Mouse (Mus musculus): ENCODE results near the gene Pum1.

Pum1 gene

GRCm38 (mm10) chr4:130791811-130792375 lies 128.8 kb downstream of the Pum1 start:
- DNase-seq (ENCODE audit: low read depth, low spot score): no peak

DNA sequence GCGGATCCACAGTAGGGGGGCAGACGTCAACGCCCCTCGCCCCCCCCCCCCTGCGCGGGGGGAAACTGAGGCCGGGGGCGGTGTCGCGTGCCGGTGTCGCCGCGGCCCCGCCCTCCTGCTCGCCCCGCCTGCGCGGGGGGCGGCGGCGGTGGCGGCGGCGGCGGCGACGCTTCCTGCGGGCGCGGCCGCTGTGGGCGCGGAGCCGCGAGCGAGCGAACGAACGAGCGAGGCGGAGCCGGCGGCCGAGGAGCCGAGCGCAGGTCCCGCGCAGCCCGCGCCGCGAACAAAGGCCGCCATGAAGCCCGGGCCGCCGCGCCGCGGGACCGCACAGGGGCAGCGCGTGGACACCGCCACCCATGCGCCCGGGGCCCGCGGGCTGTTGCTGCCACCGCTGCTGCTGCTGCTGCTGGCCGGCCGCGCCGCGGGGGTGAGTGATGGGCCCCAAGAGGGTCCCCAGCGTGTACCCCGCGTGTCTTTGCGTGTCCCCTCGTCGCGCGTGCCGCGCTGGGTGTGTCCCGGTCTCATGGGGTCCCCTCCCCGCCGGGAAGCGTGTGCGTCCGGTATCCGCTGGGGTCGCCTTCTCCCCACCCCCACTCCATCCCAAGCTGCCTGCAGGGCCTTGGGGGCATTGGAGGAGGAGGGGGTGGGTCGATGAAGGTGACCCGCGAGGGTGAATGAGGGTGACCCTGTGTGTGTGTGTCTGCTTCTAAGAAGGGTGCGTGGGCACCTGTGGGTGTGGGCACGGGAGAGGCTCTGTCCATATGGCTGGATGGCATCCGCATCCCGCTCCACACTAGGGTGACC lies 129.5 kb downstream of the Pum1 start, which contains the start of gene Sdc3:
TSS of gene Sdc3 (plus strand) at position 162 of the 804 bp plus-strand sequence.
- DNase-seq (ENCODE audit: low read depth, low spot score): no peak

GRCm38 (mm10) chr4:130793180-130793501 lies 130.0 kb downstream of the Pum1 start:
- no peak for DNase-seq (ENCODE audit: low read depth, low spot score)

DNA sequence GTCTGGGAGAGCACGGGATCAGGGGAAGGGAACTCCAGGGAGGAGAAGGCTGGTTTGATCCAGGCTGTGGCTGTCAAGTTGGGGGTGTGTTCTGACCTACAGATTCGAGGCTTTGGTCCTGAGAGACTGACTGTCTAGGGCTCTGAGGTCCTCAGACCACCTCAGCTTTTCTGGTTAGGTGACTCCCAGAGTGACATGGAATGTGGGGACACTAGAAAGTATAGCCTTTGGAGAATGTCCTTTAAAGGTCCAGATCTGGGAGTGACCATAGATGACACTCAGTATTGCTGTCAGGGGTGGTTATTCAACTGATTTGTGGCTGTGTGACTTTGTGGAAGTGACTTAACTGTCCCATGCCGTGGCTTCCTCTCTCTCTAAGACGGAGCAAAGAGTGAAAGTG lies 131.7 kb downstream of the Pum1 start:
- DNase-seq (ENCODE audit: low read depth, low spot score): no peak

GRCm38 (mm10) chr4:130795970-130796369 lies 132.8 kb downstream of the Pum1 start:
- DNase-seq (ENCODE audit: low read depth, low spot score): no peak

DNA sequence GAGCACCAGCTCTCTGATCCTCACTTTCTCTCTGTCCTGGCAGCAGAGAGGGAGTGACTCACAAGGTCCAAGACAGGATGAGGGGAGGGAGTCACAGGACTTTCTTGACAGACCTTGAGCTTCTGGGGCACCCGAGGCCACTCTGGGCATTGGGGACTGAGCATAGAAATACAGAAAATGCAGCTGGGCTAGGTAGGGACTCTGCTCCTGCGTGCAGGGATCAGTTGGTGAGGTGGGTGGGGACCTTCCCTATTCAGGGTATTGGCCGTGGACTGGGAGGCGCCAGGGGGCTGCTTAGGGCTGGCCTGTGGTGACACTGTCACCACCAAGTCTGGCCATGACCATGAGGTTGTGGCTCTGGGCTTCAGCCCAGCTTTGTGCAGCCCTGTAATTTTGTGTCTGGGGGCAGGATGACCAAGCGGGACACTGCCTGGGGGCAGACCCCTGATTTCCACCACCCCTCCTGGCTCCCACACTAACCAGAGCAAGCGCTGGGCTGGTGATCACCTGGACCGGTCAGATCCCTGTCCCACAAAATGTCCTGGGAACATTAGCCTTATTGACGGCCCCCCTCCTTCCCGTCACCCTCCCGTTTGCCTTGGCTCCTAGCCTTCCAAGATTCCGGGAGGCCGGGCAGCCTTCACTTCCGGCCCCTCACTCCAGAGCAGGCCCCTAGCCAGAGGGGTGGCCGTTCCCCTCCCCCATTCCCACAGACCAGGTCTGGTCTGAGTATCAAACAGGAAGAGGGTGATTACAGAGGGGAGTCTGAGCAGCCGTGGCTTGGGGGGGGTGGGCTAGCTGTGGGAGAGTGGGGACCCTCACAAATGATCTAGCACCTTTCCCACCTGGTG lies 134.3 kb downstream of the Pum1 start:
- DNase-seq (ENCODE audit: low read depth, low spot score): no peak

GRCm38 (mm10) chr4:130798416-130798815 lies 135.3 kb downstream of the Pum1 start:
- DNase-seq (ENCODE audit: low read depth, low spot score): no peak

DNA sequence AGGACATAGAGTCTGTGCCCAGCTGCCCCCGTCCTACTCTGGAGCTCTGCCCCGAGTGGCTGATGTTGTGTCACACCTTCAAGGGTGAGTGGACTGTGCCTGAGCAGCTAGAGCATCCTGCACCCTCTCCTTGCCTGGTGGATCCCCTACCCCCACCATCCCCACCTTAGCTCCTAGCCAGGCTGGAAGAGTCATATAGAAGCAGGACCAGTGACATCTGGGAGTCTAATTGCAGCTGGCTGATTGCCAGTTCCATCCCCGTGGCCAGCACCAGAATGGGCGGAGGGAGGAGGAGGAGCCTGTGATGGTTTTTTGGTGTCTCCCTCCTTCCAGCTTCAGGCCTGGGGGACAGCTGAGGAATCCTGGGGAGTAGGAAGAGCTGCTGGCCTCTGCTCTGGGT lies 136.0 kb downstream of the Pum1 start:
- no peak for DNase-seq (ENCODE audit: low read depth, low spot score)

GRCm38 (mm10) chr4:130799582-130799981 lies 136.5 kb downstream of the Pum1 start:
- no peak for DNase-seq (ENCODE audit: low read depth, low spot score)

- DNase-seq (ENCODE audit: low read depth, low spot score): no peak
These were observed 137.0 kb downstream of the Pum1 start for GRCm38 (mm10) chr4:130800147-130800546.

DNA sequence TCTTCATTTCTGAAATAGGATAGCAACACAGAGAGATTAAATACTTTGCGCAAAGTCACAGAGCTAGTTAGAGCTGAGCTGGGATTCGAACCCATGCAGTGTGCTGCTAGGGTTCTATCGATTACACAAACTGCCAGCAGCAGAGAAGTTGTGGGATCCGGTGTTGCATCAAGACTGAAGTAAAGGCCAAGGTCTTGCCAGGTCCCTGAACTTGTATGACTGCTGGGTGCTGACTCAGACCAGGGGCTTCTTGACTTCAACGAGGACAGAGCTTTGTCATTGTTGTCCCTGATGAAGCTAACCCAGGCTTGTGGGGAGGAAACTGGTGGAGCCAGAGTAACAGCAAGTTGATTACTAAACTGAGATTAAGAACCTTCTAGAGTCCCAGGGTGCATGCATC lies 138.1 kb downstream of the Pum1 start:
- DNase-seq (ENCODE audit: low read depth, low spot score): no peak

- no peak for DNase-seq (ENCODE audit: low read depth, low spot score)
These were observed 138.7 kb downstream of the Pum1 start for GRCm38 (mm10) chr4:130801624-130802329.

DNA sequence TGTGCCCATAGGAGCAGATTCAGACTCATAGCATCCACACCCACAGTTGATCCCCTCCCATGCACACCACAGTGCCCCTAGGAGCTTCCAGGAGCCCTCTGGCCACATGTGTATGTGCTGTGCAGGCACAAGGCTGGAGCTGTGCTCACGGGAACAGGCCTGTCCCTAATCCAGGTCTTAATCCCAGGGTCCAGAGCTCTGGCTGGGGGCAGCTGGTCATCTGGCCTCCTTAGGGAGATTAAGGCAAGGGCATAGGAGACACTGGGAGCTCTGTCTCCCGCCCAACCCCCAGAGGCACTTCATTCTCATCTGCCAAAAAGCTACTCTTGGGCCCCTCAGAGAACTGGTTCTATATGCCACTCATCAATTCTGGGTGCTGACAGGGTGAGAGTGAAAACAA lies 140.5 kb downstream of the Pum1 start:
- DNase-seq (ENCODE audit: low read depth, low spot score): no peak

- DNase-seq (ENCODE audit: low read depth, low spot score): no peak
These were observed 141.2 kb downstream of the Pum1 start for GRCm38 (mm10) chr4:130804292-130804691.

DNA sequence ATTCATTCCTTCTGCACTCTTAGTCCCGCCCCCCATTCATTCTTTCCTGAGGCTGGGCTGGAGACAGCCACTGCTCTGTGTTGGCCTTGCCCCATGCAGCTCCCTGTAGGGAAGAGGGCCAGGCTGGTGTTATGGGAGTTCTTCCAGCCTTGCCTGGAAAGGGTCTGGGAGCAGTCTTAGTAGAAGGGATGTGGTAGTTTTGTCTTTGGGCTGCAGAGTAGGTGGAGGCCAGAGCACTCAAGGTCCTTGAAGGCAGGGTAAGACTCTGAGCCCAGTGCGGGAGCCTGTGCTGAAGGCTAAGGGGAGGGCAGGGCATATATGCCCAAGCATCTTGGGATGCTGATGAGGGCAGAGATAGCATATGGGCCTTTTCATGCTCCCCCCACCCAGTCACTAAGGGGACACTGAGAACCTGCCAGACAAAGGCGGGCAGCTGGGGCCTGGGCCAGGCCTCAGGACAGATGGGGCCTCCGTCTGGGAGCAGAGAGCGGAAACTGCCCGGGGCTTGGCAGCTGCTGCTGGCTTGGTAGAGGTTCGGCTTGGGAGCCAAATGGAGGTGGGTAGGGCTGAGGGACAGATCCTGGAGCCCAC lies 141.7 kb downstream of the Pum1 start:
- DNase-seq (ENCODE audit: low read depth, low spot score): no peak

GRCm38 (mm10) chr4:130805746-130806145 lies 142.6 kb downstream of the Pum1 start:
- no peak for DNase-seq (ENCODE audit: low read depth, low spot score)

DNA sequence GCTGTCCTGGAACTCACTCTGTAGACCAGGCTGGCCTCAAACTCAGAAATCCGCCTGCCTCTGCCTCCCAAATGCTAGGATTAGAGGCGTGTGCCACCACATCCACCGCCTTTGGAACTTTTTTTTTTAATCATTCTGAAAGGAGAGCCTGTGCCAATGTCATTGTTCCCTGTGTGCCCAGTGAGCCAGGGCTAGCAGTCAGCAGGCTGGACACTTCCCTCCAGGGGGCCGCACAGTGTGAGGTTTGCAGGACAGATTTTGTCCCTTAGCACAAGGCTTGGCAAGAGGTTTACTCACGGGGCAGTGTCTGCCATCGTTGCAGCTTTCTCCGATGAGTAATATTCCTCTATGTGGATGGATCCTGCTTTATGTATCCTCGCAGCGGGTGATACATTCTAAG lies 143.6 kb downstream of the Pum1 start:
- no peak for DNase-seq (ENCODE audit: low read depth, low spot score)

- no peak for DNase-seq (ENCODE audit: low read depth, low spot score)
These were observed 146.7 kb downstream of the Pum1 start for GRCm38 (mm10) chr4:130809784-130810183.

DNA sequence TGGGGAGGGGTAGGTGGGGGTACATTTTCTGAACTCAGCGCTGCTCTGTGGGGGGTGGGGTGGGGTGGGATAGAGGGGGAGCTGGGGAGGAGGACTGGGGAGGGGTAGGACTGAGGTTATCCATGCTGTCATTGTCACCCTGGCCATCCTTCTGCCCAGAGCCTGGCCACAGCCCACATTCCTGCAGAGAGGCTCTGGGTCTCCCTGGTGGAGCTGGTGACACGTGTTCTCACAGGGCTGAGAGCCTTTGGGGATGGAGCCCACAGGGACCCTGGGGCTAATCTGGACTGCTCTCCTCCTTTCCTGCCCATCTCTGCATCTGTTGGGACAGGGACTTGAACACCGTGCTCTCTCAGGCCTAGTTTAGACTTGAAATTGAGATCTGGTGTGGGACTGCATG lies 147.7 kb downstream of the Pum1 start:
- no peak for DNase-seq (ENCODE audit: low read depth, low spot score)

GRCm38 (mm10) chr4:130811385-130811784 lies 148.3 kb downstream of the Pum1 start:
- DNase-seq (ENCODE audit: low read depth, low spot score): no peak

DNA sequence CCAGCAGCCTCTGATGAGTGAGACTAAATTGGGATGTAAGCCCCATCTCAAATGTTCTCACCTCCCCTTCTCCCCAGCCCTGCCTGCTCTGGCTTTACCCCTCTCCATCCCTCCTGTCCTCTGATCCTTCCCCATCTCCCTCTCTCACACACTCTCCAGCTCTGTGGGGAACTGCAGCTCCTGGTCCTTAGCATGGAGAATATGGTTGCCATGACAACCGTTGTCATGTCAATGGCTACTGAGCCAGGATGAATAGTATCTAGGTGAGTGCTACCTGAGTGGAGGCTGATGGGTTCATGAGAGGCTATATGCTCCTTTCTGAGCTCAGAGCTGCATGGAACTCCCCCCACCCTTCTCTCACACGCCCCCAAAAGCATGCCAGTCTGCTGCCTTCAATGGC lies 150.8 kb downstream of the Pum1 start:
- no peak for DNase-seq (ENCODE audit: low read depth, low spot score)

Measured in retina, postnatal 7 days (tissue).